Mouse (Mus musculus) heart, adult 11 months (tissue): ENCODE data around the gene Lcn4.
A peak's percentile ranks its signal among the peaks of the same experiment; 100 is the strongest.

Experiments used
- DNase-seq: peaks from one replicate; pipeline ENCODE4 v3.0.0; 2022

Lcn4 gene

DNA sequence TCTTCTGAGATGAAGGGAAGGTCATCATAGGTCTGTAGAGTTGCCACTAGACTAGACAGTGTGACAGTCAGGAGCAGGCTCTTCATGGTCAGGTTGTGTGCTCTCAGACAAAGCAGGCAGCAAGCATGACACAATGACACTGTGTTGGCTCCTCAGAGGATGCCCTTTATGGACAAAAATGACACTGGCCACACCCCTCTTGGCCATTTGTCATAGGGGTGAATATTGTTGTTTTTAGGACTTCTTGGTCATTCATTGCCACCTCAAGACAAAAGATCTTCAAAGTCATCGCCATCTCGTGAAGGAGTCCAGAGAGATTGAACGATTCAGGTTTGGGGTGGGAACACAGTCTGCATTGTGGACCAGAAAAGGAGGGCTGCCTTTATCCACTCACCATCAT, at the start of gene Lcn4:
Gene Lcn4, minus strand, starts transcription at position 101 of the 400 bp plus-strand sequence.
- no peak for DNase-seq

GRCm38 (mm10) chr2:26686171-26686675, 15.1 kb upstream of the Lcn4 start:
- no peak for DNase-seq

DNA sequence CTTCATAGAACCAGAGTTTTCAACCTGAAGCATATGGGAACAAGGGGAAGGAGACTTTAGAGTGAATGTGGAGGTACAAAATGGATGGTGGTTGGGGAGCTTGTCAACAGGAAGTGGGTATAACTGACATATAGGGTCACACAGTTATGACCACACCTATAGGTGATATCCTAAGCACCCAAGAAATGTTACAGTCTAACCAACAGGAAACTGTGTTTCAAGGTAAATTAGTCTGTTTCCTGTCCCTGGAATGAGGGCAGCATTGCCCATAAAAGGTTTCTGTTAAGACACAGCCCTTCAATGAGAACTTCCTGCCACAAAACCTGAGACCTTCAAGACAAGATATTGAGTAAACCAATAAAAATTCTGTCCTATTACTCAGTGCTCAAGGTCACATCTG, 2.3 kb downstream of the Lcn4 start:
- peak; percentile 21 for DNase-seq

GRCm38 (mm10) chr2:26663551-26663950, 7.5 kb downstream of the Lcn4 start:
- peak; percentile 92 for DNase-seq

GRCm38 (mm10) chr2:26663112-26663511, 8.0 kb downstream of the Lcn4 start:
- no peak for DNase-seq

GRCm38 (mm10) chr2:26662509-26662882, 8.6 kb downstream of the Lcn4 start:
- DNase-seq: peak; percentile 78

GRCm38 (mm10) chr2:26661768-26662508, 9.1 kb downstream of the Lcn4 start:
- DNase-seq: peak; percentile 87

DNA sequence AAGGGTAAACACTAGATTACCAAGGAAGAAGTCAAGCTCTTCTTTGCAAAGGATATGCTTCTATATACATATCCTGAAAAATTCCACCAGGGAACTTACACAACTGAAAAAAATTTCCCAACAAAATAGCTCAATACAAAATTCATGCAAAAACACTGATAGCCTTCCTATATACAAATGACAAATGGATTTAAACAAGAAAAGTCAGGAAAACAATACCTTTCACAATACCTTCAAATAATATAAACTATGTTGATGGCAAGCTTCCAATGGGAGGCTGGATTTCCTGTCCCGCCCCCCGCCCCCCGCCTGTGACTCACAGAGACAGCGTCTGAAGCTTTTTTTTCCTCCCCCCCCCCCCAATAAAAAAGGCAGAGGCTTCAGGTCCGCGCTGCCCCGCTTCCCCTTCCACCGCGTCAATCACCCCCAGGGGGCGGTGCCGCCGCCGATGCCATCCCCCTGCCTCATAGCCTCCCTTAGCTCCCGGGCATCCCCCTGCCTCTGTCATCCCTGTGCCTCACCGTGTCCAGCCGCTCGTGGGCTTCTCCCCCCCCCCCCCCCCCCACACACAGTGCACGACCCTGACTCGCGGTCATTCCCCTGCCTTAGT, 9.8 kb downstream of the Lcn4 start:
- DNase-seq: peak; percentile 70

GRCm38 (mm10) chr2:26657426-26657825, 13.7 kb downstream of the Lcn4 start:
- peak; percentile 83 for DNase-seq

GRCm38 (mm10) chr2:26654687-26655086, 16.4 kb downstream of the Lcn4 start:
- peak; percentile 53 for DNase-seq

DNA sequence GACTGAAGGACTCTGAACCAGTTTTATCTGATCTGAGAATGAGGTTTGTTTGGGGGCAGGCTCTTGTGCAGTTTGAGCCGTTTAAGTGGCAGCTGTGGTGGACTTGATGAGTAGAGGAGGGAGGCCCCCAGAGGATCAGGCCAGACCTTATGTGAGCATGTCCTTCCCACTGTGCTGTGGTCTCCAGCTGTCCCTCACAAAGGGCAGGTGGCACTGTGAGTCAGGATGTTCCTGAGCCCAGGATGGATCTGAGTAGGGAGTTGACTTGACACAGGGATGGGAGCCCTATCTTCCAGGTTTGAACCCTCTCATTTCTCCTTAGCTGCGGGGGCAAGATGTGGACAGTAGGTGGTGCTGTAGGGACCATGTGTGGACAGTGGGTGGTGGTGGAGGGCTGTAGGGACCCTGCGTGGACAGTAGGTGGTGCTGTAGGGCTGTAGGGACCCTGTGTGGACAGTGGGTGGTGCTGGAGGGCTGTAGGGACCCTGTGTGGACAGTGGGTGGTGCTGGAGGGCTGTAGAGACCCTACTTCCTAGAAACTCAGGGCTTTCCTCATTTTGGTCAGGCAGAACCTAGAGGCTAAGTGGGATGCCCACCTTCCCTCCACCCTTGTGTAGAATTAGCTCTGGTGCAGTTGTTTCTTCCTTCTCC, 24.3 kb downstream of the Lcn4 start:
- DNase-seq: peak; percentile 98

GRCm38 (mm10) chr2:26643942-26644341, 27.1 kb downstream of the Lcn4 start:
- DNase-seq: peak; percentile 88

- DNase-seq: peak; percentile 81
Observed at GRCm38 (mm10) chr2:26641006-26641647, 30.0 kb downstream of the Lcn4 start.

DNA sequence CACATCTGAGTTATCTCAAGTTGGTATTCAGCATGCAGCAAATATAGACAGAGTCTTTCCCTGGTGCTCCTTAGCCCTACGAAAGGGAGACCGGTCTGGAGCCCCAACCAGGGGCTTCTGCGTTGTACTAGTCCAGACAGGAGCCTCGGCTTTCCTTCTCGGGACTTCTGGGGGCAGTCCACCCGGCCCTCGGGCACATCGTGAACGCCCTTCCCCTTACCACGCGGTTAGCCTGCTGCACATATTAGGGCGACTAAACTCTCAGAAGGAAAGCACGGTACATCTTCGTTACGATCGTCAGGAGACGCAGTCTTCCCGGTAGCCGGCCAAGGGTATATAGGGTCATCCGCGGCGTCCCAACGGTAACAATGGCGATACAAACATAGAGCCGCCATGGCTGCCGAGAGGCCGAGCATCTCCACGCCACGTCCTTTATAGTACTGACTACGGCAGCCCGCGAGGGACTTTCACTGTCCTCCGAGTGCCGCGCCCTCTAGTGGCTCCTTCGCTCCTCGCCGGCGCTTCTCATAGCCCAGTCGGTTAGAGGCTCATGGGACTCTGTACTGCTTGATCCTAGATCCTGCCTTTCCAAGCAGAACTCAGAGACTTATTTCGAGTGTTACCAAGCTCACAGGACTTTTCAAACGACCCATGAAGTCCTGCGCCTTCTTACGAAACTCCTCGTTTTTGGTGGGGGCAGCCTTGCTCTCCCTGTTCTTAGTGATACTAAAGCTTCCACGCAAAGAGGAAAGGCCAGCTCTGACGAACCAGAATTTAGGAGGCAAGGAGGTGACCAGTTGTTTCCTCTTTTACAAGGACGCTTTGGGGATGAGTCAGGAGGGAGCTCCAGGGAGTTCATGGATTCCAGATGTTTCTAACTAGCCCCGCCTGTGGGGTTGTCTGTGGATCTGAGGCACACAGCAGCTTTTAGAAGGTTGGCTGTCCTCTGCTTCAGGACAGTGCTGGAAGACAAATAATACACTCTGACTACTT, 30.9 kb downstream of the Lcn4 start:
- DNase-seq: peak; percentile 99

GRCm38 (mm10) chr2:26639083-26639482, 32.0 kb downstream of the Lcn4 start:
- DNase-seq: peak; percentile 92

GRCm38 (mm10) chr2:26638572-26638971, 32.5 kb downstream of the Lcn4 start:
- DNase-seq: peak; percentile 81

- peak; percentile 79 for DNase-seq
Observed at GRCm38 (mm10) chr2:26638039-26638438, 33.0 kb downstream of the Lcn4 start.

DNA sequence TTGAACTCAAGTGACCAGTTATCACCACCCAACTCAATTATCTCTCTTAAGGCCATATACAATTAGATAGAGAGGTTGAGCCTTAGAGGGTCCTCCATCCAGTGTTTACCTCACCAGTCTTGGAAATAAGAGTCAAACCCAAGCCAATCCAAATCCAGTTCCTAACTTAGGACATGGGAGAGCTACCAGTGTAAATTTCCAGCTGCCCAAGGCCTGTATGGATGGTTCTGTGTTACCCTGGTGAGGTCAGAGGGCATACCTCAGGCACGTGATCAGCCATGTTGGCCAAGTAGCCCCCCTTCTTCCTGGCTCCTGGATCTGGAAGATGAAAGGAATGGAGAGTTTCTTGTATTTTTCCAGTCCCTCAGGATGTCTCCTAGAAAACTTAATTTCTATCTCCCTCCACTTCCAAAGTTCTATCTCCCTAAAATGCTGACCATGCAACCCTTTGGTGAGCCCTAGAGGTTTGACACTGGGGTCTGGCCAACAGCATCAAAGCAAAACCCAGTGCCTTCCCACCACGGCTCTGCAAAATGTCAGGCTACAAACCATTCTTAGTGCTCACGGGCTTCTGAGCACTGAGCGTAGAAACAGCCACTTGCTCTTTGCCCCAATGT, 33.7 kb downstream of the Lcn4 start:
- DNase-seq: peak; percentile 78

GRCm38 (mm10) chr2:26636325-26636635, 34.8 kb downstream of the Lcn4 start:
- DNase-seq: no peak

GRCm38 (mm10) chr2:26635489-26636324, 35.4 kb downstream of the Lcn4 start:
- peak; percentile 89 for DNase-seq
